Mouse (Mus musculus): ENCODE measurements around the gene Ell.

Ell gene

DNA sequence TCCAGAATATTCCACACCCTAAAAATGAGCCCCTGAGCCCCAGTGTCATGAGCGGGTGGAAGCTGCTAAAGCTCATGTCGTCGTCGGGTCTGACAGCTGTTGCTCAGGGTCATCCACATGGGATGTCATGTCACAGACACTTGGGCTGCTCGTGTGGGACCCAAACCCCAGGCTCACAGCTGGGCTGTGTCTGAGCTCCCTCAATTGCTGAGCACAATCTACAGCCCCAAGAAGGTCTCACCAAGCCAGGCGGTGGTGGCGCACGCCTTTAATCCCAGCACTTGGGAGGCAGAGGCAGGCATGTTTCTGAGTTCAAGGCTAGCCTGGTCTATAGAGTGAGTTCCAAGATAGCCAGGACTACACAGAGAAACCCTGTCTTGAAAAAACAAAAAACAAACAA lies 76.0 kb downstream of the Ell start:
- WGBS = 91% methylated on average over 8 of the region's 8 CpGs

DNA sequence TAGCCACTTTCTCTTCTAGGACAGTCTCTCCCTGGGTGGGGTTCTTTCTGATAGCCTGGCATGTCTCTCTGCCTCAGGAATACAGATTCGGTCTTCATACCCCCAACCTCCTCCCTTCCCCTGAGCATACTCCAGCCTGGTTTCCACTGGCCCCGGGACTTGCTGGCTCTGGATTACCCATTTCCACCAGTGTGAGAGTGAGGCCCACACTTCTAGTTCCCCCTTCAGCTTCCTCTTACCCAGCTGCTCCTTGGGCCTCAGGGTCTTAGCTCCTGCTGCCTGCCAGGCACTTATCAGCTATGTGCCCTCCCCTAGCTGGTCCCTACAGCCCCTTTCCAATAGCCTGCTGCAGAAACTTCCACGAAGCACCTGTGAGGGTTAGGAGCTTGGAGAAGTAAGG lies 76.6 kb downstream of the Ell start, which contains the start of gene Lrrc25:
Lrrc25 (plus strand) TSS at position 262 of the 400 bp plus-strand sequence.
- WGBS = 87% methylated on average over 3 of the region's 3 CpGs

DNA sequence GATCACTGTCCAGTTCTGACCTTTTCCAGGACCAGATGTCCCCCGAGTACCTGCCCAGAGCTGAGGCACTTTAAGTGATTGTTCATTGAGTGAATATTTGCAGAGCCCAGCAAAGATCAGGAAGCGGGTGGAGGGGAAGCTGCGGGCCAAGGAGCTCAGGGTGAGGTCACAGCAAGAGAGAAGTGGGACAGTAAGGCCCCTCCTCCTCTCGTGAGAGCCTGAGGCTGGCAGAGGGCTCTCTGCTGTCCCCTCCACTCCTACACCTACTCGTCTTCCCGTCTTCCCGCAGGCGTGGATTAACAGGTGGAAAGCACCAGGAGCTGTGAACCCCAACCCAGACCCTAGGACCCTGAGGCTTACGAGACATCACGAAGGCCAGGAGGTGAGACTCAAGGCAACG lies 77.4 kb downstream of the Ell start:
- 59% methylated on average over 11 of the region's 11 CpGs for WGBS

DNA sequence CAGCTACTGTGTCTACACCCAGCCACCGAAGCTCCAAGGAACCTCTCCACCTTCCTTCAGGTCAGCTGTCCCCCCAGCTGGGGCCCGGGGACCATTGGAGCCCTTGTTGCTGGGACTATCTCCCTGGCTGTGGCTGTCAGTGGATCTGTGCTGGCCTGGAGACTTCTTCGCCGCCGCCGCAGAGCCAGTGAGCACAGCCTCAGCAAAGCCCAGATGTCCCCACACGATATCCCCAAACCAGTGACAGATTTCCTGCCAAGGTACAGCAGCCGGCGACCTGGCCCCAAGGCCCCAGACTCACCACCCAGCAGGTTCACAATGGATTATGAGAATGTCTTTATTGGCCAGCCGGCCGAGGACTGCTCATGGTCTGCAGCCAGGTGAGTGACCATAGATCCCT lies 78.7 kb downstream of the Ell start:
- WGBS = 84% methylated on average over 11 of the region's 11 CpGs

DNA sequence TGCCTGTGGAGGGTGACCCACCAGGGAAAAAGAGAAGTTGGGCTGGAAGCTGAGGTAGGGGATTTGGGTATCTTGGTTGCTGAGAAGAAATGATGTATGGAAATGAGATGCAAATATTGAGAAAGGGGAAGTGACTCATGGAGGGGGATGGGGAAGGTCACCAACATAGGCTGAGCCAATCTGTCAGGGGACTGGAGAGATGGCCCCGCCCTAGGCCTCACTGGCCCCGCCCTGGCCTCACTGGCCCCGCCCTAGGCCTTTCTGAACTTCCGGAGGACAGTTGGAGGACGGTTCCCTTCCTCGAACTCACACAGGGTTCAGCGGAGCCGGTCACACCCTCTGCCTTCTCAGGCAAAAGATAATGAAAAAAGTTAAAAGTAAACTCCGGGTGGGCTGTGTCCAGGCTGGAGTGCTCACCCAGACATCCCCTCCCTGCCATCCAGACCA lies 79.7 kb downstream of the Ell start:
- 53% methylated on average over 9 of the region's 9 CpGs for WGBS

DNA sequence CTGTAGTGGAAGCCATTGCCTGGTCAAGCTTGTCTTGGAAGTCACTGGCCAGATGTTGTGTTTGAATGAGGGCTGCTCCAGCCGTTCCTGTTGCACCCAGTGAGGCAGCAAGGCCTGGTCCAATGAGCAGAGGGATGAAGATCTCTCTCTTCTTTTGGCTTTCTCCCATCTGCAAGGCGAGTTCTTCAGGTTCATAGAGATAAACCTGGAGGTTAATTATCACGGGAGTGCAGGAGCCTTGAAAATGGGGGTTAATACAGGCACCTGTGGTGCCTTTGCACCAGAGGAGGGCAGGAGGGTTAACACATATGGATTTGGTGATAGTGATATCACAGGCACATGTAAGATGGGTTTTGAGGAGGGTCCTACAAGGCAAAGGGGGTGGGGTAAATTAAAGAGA lies 83.0 kb downstream of the Ell start:
- 85% methylated on average over 3 of the region's 3 CpGs for WGBS

DNA sequence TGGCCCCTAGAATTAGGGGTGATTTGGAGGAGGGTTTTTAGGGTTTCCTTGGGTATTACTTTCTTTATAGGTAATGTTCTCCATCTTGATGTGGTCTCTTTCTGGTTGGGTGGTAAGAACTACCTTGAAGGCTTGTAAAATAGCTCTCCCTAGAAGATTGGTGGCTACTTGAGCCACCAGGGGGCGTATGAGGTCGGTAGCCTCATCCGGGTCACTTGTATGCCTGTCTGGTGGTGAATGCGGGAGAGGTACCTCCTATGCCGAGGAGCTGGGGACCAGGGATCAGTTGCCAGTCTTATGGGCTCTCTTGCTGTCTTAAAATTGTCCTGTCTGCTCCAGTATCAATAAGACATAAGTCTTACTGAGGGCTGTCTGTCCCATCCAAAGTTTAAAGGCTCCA lies 85.8 kb downstream of the Ell start:
- WGBS = 15% methylated on average over 5 of the region's 5 CpGs

DNA sequence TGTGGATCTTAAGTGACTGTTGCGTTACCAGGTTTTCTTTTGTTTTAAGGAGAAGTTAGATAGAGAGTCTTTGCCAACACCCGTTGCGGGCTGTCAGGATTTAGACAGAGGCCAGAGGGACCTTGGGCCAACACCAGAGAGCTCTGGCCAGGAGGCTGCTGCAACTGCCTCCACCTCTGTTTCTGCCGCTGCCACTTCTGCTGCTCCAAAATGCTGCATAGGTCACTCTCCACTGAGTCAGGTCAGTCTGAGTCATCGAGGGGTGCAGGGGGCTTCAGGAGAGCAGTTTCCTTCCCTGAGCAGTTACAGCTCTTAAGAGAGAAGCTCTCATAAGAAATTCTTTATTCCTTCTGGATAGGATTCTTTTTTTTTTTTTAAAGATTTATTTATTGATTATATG lies 87.8 kb downstream of the Ell start:
- 79% methylated on average over 5 of the region's 5 CpGs for WGBS

DNA sequence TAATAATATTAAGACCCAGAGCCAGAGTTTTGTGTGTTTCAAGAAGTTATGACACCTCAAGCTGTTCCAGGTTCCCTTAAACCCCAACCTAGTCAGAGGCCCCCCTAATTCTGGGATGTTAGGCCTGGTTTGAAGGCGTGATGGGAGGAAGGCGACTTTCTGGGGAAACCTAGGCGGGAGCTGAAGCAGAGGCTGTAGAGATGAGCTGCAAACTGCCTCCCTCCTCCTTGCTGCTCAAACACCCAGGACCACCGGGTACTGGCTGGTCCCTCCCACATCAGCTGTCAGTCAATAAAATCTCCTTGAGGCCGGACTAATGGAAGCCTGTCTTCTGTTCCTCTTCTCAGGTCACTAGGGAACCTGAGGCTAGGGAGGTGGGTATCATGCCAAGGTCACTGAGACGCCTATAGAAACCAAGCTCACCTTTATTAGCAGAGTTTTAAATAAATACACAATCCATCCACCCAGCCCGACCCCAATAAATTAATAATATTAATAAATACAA lies 89.8 kb downstream of the Ell start:
- 54% methylated on average over 7 of the region's 7 CpGs for WGBS

DNA sequence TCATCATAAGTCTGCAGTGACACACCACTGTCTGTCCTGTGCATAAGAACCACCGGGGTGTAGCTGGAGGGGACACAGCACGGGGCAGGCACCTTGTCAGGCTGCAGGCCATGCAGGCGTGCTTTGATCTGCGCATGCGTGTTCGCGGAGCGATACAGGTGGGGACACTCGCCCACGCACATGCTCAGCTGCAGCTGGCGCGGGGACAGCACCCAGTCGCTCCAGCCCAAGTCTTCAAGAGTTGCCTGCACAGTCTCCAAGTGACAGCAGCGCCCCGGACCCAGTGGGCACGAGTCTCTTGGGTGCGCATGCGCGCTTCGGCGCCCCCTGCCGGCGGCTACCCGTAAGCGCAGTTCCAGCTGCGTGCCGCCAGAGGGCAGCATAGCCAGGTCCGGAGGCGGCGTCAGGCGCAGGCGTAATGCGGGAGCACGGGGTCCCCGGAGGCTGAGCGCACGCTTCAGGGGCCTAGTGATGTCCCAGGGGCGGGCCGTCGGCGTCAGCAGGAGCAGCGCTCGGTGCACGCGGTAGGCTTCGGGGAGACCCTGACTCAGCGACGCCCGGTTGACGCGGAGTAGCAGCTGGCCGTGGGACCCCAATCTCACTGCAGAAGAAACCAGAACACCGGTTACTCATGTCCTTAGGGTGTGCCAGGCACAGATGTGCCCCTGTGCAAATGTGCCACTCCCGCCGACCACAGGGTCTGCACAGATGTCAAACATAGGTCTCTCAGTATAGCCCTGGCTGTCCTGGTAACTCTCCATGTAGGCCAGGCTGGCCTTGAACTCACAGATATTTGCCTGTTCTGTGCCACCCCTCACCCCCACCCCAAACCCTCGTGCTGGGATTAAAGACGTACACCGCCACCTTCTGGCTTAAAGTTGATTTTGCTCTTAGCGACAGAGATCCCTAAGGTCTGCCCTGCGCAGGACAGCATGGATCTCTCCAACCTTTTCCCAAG lies 90.6 kb downstream of the Ell start:
- WGBS = under 1% methylated on average over 60 of the region's 60 CpGs

DNA sequence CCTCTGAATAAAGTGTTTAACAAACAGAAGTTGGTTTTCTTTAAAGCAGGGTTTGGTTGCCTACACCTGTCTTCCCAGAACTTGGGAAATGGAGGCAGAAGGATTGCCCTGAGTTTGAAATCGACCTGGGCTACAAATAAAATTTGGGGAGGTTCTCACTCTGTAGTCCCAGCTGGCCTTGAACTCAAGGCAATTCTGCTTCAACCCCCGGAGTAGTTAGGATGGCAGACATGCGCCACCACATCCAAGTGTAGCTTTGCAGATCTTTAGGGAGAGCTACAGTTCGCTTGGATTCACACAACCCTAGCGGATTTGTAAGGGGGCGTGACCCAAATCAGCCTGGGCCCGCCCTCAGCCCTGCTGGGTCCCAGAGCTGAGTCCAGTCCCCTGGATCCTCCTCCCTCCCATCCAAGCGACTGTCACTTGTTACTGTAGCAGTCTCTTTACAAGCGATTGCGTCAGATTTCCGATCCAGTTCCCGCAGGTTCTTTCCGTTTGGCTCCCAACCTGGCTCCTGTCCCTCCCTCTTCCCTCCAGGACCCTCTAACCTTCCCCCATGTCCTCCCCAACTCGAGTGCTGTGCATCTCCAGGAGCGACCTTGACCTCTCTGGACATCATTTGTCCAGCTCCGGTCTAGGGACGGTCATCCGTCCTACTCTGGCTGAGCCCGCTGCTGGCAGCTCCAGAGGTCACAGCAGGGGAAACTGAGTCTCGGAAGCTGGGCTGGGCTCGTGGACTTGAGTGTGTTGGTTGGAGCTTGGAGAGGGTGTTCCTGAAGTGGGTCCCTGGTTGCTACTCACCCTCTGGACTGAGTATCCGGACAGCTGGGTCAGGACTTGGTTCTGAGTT lies 91.5 kb downstream of the Ell start:
- 15% methylated on average over 22 of the region's 22 CpGs for WGBS

DNA sequence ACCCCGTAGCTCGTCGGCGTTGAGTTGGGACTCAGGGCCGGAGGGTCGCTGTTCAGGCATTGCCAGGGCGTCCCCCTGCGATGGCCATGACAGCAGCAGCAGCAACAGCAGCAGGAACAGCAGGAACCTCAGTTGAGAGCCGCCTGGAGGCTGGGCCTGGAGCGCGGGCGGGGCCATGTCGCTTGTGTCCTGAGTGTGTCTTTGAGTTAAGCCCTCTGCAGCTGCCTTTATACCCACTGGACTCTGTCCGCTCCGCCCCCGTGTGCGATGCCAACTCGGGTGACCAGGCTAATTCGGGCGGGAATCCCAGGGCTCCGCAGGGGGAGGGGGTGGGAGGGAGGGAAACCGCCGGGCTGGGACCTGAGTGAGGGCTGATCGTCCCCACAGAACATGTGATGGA lies 92.2 kb downstream of the Ell start:
- 25% methylated on average over 24 of the region's 24 CpGs for WGBS

DNA sequence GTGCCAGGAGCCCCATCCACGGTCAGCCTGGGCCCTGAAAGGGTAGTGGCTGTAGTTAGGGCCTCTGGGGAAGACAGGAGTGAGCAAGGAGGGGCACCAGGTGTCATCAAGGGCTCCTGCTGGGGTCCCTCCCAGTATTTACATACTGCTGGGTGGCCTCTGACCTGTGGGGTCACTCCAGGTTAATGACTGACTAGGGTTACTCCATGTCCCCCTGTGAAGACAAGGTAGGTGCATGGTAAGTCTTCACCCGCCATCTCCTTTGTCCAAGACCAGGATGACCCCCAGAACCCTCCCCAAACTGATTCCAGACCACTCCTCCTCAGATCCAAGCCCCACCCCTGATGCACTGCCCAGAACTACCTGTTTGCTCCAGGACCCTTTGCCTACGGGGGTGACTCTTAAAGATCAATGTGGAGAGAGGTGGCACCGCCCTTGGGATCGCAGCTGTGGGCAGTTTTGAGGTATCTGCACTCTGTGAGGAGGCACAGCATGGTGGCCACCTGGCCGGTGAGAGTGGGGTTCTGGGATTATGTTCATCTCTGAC lies 93.2 kb downstream of the Ell start, which contains the start of gene Gdf15:
Gdf15 (minus strand) TSS at position 111 of the 547 bp plus-strand sequence.
- 93% methylated on average over 6 of the region's 6 CpGs for WGBS

DNA sequence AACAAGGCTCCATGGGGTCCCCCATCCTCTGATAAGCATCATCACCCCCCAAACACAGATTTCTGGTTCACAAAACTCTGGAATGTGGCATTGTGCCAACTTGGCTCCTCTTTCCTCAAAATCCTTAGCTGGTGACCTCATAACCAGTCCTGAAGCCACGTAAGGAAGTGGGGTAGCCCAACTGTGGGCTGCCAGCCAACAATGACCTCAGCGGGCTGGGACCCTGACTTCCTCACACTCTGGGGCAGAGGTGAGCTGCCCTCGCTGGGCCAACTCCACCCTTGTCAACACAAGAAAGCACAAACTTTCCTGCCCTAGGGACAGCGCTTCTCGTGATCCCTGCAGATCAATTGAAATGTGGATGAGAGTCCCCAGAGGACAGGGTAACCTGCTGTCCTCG lies 94.8 kb downstream of the Ell start:
- WGBS = 56% methylated on average over 6 of the region's 6 CpGs

DNA sequence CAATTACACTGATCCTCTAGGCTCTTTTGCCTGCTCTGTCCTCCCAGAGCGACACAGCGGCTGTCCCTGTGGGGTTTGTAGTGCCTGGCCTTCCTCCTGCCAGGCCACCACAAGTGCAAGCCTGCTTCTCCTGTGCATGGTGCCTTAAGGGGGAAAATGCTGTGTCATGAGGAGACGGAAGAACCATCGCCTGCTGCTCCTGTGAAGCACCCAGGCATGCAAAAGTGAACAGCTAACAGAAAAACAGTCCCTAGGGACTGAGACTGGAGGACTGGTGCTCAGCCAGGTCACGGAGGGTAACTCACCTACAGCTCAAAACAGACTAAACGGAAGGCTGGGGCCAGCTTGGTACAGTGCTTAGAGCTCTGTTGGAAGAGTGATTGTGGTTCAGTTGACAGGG lies 96.3 kb downstream of the Ell start:
- WGBS = 84% methylated on average over 6 of the region's 6 CpGs

DNA sequence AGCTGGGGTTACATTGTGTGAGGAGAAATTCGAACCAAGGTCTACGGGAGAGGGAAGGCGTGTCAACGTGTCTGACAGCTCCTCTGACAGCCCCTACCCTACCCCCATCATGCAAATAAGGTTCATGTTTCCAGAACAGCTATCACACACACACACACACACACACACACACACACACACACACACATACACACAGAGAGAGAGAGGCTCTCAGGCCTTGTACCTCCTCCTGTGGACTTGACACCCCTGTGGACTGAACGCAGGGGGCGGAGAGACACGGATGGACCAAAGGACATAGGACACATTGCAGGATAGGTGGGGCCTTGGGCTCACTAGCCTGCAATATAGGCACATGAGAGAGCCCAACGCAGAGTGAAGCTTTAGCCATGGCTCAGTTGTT lies 97.6 kb downstream of the Ell start:
- WGBS = 82% methylated on average over 8 of the region's 8 CpGs

DNA sequence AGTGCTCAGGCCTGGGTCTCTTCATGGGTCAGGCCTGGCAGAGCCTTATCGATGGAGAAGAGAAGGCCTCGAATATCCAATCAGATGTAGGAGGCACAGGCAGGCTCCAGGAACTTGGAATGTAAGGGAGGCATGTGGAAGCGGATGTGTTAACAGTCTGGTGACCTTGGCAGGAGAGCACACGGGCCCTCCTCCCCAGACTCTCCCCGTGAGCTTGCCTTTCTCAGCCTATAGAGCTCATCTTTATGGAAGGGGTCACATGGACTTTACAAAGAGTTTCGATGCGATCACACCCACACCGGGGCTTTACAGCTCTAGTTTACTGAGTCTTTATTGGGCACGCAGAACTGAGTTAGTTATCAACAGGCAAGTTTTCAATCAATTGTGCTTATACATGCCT lies 99.5 kb downstream of the Ell start:
- 86% methylated on average over 9 of the region's 9 CpGs for WGBS
